Mouse (Mus musculus) liver, embryonic 11.5 days (tissue): Measurements from ENCODE around the gene D930020B18Rik. TPM values are rescaled to one million over a fixed set of nuclear protein-coding genes. Genes with fewer than 3 reads are reported as not detected.

Experiments used
- ATAC-seq: fragments of 200-750 bp; cut with Nextera tagmentation; replicated peaks from 2 replicates; pipeline ENCODE4 v1.8.0; 2017; ENCODE audit warnings: moderate number of reproducible peaks, mild to moderate bottlenecking, moderate TSS enrichment, moderate library complexity; ENCODE audit not compliant: low FRiP score
- DNase-seq: peaks from one replicate; pipeline ENCODE4 v3.0.0-alpha.2; 2017; ENCODE audit warnings: low spot score
- H3K27ac ChIP-seq: fragments of 300-500 bp; sonication (generic); 2 replicates; pipeline ENCODE4 v1.5.1; 2014; ENCODE audit warnings: mild to moderate bottlenecking, low read depth, low read length, control low read depth
- H3K27me3 ChIP-seq: fragments of 300-500 bp; sonication (generic); replicated peaks from 2 replicates; pipeline ENCODE4 v1.6.1; 2014; ENCODE audit warnings: low read length, mixed read lengths; ENCODE audit not compliant: control insufficient read depth, insufficient read depth
- H3K36me3 ChIP-seq: fragments of 300-500 bp; sonication (generic); 2 replicates; pipeline ENCODE4 v1.6.1; 2014; ENCODE audit warnings: mild to moderate bottlenecking, low read length, moderate library complexity, mixed read lengths; ENCODE audit not compliant: control insufficient read depth, insufficient read depth
- H3K4me1 ChIP-seq: fragments of 300-500 bp; sonication (generic); replicated peaks from 2 replicates; pipeline ENCODE4 v1.6.1; 2014; ENCODE audit warnings: low read length, mixed read lengths; ENCODE audit not compliant: control insufficient read depth, insufficient read depth
- H3K4me2 ChIP-seq: fragments of 300-500 bp; sonication (generic); 2 replicates; pipeline ENCODE4 v1.6.1; 2014; ENCODE audit warnings: mild to moderate bottlenecking, control low read depth, moderate library complexity
- H3K4me3 ChIP-seq: fragments of 300-500 bp; sonication (generic); 2 replicates; pipeline ENCODE4 v1.5.1; 2014; ENCODE audit warnings: low read depth, low read length, control low read depth
- H3K9ac ChIP-seq: fragments of 300-500 bp; sonication (generic); 2 replicates; pipeline ENCODE4 v1.6.1; 2014; ENCODE audit warnings: low read depth, low read length, control low read depth
- H3K9me3 ChIP-seq: fragments of 300-500 bp; sonication (generic); 2 replicates; pipeline ENCODE4 v1.6.1; 2016; ENCODE audit warnings: low read length, inconsistent platforms, mixed read lengths; ENCODE audit not compliant: control insufficient read depth
- WGBS: fragments of 180-500 bp; shearing (Covaris S2); extraction: QIAGEN DNeasy Blood & Tissue Kit; methylation state at CpG from one replicate; pipeline ENCODE4 v1.1.7; 2014; 5-methylcytosine and 5-hydroxymethylcytosine counted together
- polyA plus RNA-seq: library from polyadenylated mRNA; unstranded; fragments of >200 nt; fragmentation: Nextera tagmentation; extraction: Ambion mirVana; gene quantifications from 2 replicates; pipeline ENCODE4 v1.2.1, GENCODE M21; 2014

Gene D930020B18Rik
- polyA plus RNA-seq, 1 experiment from 2014 or later = not detected

DNA sequence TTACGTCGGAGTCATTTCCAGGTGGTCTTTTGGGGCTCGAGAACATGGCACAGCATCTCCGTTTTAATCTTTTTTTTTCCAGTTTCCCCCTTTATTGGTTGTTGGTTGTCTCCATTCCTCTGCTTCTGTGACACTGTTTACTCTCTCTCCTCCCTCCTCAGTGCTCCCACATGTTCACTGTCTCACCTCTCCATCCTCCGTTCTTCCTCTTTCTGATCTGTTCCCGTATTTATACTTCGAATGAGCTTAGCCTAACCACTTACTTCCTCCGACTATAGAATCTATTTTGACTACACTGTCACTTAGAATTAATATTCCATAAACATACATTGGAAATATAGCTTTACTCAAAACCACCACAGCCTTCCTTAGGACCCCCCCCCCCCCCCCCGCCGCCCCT, 41.2 kb downstream of the D930020B18Rik start:
- H3K9me3 ChIP-seq = no peaks in the 10 kb centered on the region
- 72% methylated on average over 10 of the region's 10 CpGs for WGBS
- H3K27me3 ChIP-seq = no peaks in the 10 kb centered on the region
- ATAC-seq = no peak
- DNase-seq = no peak
- no peak overlapping the region for H3K9ac ChIP-seq
- H3K36me3 ChIP-seq = no peaks in the 10 kb centered on the region
- no peak overlapping the region for H3K4me3 ChIP-seq
- no peak overlapping the region for H3K4me2 ChIP-seq
- H3K4me1 ChIP-seq = no peaks in the 10 kb centered on the region
- no peak overlapping the region for H3K27ac ChIP-seq

DNA sequence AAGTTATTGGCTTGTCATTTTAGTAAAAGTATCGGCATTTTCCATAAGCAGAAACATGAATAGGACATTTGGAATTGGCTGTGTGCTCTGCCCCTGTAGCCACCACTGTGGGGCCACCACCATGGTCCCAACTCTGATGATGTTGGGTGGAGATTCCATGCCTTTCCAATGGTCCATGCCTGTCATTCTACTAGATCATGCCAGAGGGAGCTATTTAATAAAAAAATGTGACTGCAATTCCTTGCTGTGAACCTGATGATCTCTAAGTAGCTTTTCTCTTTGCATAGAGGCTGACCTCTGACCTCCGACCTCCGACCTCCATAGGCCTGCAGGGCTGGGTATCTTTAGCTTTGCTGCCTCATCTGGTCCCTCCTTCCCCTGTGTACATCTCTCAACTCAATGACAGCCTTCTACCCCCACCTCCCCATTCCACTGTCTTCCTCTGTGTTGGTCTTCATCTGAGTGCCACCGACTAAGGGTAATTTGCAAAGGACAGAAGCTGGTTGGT, 44.8 kb downstream of the D930020B18Rik start:
- H3K4me2 ChIP-seq = no peak overlapping the region
- no peak overlapping the region for H3K4me3 ChIP-seq
- H3K36me3 ChIP-seq = no peaks in the 10 kb centered on the region
- ATAC-seq = no peak
- DNase-seq = no peak
- H3K4me1 ChIP-seq = no peaks in the 10 kb centered on the region
- H3K27me3 ChIP-seq = no peaks in the 10 kb centered on the region
- WGBS = 78% methylated on average over 4 of the region's 4 CpGs
- no peak overlapping the region for H3K27ac ChIP-seq
- no peaks in the 10 kb centered on the region for H3K9me3 ChIP-seq
- H3K9ac ChIP-seq = no peak overlapping the region

DNA sequence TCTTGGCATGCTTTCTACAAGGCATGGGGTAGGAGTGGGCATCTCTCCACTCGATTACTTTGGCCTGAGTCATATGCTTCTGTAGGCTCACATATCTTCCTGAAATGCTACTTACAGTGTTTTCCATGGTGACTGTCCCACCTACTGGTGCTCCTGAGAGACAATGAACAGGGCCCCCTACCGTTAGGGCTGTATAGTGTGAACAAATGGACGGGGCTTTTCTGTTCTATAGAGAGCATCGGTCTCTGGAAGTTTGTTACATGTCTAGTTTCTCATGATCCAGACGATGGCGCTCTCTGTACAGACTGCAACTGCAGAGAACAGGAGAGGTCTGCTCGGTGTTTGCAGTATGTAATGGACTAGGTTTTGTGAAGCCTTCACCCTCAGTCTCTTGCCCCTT, 46.1 kb downstream of the D930020B18Rik start:
- 72% methylated on average over 7 of the region's 7 CpGs for WGBS
- ATAC-seq = no peak
- H3K4me3 ChIP-seq = no peak overlapping the region
- H3K4me2 ChIP-seq = no peak overlapping the region
- no peak overlapping the region for H3K27ac ChIP-seq
- no peaks in the 10 kb centered on the region for H3K36me3 ChIP-seq
- no peak for DNase-seq
- H3K27me3 ChIP-seq = no peaks in the 10 kb centered on the region
- no peak overlapping the region for H3K9ac ChIP-seq
- H3K4me1 ChIP-seq = no peaks in the 10 kb centered on the region
- no peaks in the 10 kb centered on the region for H3K9me3 ChIP-seq

DNA sequence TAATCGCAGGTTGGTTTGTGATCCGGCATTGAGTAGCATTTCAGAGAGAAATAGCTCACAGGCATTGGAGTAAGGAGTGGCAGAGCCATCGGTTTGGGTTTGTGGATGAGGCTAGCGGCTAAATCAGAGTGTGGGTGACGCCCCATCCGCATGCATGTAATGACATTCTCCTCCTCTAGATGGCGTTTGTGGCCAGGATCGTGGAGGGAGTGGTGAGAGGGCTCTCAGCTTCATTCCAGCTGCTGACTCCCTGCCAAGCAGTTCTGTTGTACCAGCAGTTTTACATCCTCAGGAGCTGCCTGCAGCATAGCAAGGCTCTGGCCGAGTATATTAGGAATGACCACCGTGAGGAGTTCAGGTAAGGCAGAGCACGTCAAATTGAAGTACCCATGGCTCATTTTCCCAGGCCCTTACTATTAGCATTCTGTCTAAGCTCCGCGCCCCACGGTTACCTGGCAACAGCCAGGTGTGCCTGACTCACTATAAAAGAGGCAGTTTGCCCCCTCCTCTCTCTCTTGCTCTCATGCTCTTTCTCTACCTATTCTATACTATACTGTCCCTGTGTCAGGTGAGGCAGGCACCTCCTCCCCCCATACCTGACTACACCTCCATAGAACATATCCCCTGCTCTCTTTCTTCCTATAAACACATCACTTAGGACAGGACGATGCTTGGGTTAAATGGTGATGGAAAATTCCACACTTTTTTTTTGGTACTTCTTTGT, 48.4 kb downstream of the D930020B18Rik start:
- no peak overlapping the region for H3K4me2 ChIP-seq
- peak; percentile 70 for DNase-seq
- H3K4me3 ChIP-seq = no peak overlapping the region
- H3K9ac ChIP-seq = no peak overlapping the region
- H3K36me3 ChIP-seq = no peaks in the 10 kb centered on the region
- WGBS = 24% methylated on average over 15 of the region's 15 CpGs
- 0 out of 2 replicates have a peak, but pooled peaks have one; percentile 37 for ATAC-seq
- no peaks in the 10 kb centered on the region; the same call in 1 of the 2 replicates for H3K4me1 ChIP-seq
- H3K9me3 ChIP-seq = no peaks in the 10 kb centered on the region
- no peak overlapping the region for H3K27ac ChIP-seq
- H3K27me3 ChIP-seq = no peaks in the 10 kb centered on the region

DNA sequence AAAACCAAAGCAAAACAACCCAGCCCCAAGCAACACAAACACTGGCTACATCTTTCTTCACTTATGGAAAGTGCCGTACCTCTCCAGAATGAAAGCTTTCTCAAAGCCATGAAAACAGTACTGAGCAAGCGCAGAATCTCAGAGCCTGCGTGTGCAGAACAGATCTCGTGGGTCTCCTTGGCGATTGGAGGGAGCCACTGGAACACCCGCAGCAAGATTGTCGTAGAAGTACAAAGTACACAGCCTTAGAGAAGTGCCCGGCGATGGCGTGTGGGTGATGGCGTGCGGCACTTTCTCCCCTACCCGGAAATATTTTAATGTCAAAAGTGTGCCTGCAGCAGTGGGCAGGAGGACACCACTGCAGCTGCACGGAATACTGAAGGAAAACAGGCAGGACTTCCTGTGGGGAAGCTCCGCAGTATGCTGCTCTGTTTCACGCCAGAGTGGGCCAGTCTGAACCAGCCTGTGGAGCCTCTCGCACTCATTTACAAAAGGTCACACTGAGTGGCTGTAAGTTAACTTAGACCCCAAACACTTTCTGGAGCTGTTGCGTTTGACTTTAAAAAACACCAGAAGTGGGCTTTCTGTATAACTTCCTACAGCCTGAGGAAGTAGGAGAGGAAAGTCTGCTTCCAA, 51.7 kb downstream of the D930020B18Rik start:
- H3K36me3 ChIP-seq = no peaks in the 10 kb centered on the region
- H3K27me3 ChIP-seq = no peaks in the 10 kb centered on the region
- no peak overlapping the region for H3K27ac ChIP-seq
- 0 out of 2 replicates have a peak overlapping the region, but pooled peaks have one; percentile 8 for H3K9ac ChIP-seq
- peak overlapping the region; percentile 61 for H3K4me2 ChIP-seq
- no peaks in the 10 kb centered on the region; the same call in 1 of the 2 replicates for H3K4me1 ChIP-seq
- no peaks in the 10 kb centered on the region for H3K9me3 ChIP-seq
- DNase-seq = peak; percentile 37
- H3K4me3 ChIP-seq = peak overlapping the region; percentile 30
- 29% methylated on average over 18 of the region's 18 CpGs for WGBS
- peak; percentile 51 for ATAC-seq

DNA sequence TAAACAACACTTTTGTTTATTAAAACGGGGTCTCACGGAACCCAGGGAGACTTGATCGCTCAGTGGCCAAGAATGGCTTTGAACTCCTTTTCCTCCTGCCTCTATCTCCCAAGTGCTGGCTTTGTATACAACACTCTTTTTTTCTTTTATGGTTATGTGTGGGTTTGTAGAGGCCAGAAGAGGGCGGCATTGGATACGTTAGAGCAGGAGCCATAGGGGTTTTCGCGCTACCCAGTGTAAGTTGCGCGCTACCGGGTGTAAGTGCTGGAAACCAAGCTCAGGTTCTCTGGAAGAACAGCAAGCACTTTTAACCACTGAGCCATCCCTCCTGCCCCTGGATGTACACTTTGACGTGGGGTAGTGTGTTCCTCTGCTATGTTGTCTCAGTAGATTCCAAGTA, 53.2 kb downstream of the D930020B18Rik start:
- WGBS = 82% methylated on average over 11 of the region's 11 CpGs
- ATAC-seq (no peak), DNase-seq (no peak)
- no peaks in the 10 kb centered on the region for H3K36me3 ChIP-seq
- no peaks in the 10 kb centered on the region for H3K9me3 ChIP-seq
- H3K4me2 ChIP-seq = no peak overlapping the region
- no peak overlapping the region for H3K9ac ChIP-seq
- no peak overlapping the region for H3K27ac ChIP-seq
- no peaks in the 10 kb centered on the region for H3K27me3 ChIP-seq
- no peaks in the 10 kb centered on the region; the same call in 1 of the 2 replicates for H3K4me1 ChIP-seq
- H3K4me3 ChIP-seq = no peak overlapping the region

DNA sequence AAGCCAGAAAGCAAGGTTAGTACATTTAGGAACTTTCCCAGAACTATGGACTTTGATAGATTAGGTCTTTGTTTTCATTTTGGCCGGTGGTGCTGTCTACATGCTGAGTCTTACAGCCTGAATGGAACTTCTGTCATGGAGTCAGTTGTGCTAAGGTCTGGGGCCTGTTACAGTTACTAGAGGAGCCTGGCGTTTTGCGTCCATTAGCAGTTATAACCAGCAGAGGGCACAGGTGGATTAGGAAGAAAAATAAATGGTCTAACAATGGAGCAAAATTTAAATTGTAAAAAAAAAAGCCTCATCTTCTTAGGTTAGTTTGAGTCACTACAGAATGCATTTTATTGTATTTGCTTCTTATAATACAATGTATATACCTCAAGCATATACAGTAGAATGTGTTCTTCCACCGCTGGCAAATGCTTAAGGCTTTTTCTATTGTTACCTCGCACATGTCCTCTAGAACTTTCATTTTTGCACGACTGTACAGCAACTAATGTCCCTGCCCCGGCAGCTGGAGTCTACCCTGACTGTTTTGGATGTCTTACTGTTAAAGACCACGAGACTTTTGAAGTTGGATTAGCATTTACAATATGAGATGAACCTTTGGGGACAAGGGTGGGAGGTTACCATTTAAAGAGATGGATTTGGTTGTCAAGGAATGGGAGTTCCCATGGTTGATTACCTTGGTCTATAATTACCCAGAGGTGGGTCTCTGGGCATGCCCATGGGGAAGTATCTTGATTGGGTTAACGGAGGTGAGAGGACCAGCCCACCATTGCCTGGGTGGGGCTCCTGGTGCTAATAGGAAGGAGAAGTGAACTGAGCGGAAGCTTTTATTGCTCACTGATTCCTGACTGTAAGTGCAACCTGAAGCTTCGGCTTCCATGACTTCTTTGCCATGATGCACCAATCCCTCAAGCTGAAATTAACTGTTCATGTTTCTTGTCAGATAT, 60.2 kb downstream of the D930020B18Rik start:
- Histone ChIP-seq H3K27ac (no peak overlapping the region), H3K9ac (no peak overlapping the region), H3K4me3 (no peak overlapping the region), H3K4me1 (no peaks in the 10 kb centered on the region), H3K9me3 (no peaks in the 10 kb centered on the region), H3K4me2 (no peak overlapping the region), H3K36me3 (no peaks in the 10 kb centered on the region), H3K27me3 (no peaks in the 10 kb centered on the region)
- ATAC-seq (no peak), DNase-seq (no peak)
- 58% methylated on average over 11 of the region's 11 CpGs for WGBS

DNA sequence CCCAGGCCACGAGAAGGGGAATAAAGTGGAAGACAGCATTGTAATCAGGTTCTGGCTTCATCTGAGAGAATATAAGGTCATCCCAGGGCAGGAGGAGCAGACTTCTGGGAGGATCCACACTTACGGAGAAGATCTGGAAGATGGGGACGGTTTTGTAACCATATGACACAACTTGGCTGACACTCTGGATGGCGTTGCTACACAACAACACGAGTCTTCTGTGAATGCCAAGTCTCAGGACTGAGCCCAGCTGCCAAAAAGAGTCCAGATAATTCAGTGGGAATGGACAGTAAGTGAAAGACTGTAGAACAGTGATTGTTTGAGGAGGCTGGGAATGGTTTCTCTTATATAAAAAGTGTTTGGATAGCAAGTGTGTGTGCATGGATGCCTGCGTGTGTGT, 62.2 kb downstream of the D930020B18Rik start:
- Histone ChIP-seq H3K4me2 (no peak overlapping the region), H3K27ac (no peak overlapping the region), H3K36me3 (no peaks in the 10 kb centered on the region), H3K4me1 (no peaks in the 10 kb centered on the region), H3K9me3 (no peaks in the 10 kb centered on the region), H3K4me3 (no peak overlapping the region), H3K9ac (no peak overlapping the region), H3K27me3 (no peaks in the 10 kb centered on the region)
- WGBS = 82% methylated on average over 6 of the region's 6 CpGs
- DNase-seq (no peak), ATAC-seq (no peak)
